Mouse (Mus musculus) limb, embryonic 13.5 days (tissue): Measurements from ENCODE around the gene Hist1h1d. TPM values are rescaled to one million over a fixed set of nuclear protein-coding genes. Genes with fewer than 3 reads are reported as not detected.
"Not testable (repeated sequence)": the region's sequence is repeated elsewhere in the genome, so short reads cannot be mapped to it uniquely, and the experiment has no call there.

Experiments
- ATAC-seq: fragments of 200-750 bp; cut with Nextera tagmentation; 2 replicates; pipeline ENCODE4 v1.8.0; 2017; ENCODE audit warnings: low read depth, moderate number of reproducible peaks, moderate TSS enrichment; ENCODE audit not compliant: low FRiP score
- H3K27ac ChIP-seq: fragments of 300-500 bp; sonication (generic); 2 replicates; pipeline ENCODE4 v1.5.1; 2015; ENCODE audit warnings: inconsistent platforms, mild to moderate bottlenecking, moderate library complexity
- H3K27me3 ChIP-seq: fragments of 300-500 bp; sonication (generic); 2 replicates; pipeline ENCODE4 v1.6.1; 2015; ENCODE audit warnings: mild to moderate bottlenecking, inconsistent platforms
- H3K36me3 ChIP-seq: fragments of 300-500 bp; sonication (generic); 2 replicates; pipeline ENCODE4 v1.6.1; 2015; ENCODE audit warnings: inconsistent platforms, mild to moderate bottlenecking, moderate library complexity
- H3K4me1 ChIP-seq: fragments of 300-500 bp; sonication (generic); 2 replicates; pipeline ENCODE4 v1.6.1; 2015; ENCODE audit warnings: inconsistent platforms
- H3K4me2 ChIP-seq: fragments of 300-500 bp; sonication (generic); replicated peaks from 2 replicates; pipeline ENCODE4 v1.6.1; 2015; ENCODE audit warnings: inconsistent platforms, mild to moderate bottlenecking, moderate library complexity
- H3K4me3 ChIP-seq: fragments of 300-500 bp; sonication (generic); 2 replicates; pipeline ENCODE4 v1.5.1; 2015; ENCODE audit warnings: moderate library complexity, mild to moderate bottlenecking, inconsistent platforms
- H3K9ac ChIP-seq: fragments of 300-500 bp; sonication (generic); 2 replicates; pipeline ENCODE4 v1.6.1; 2015; ENCODE audit warnings: mild to moderate bottlenecking, inconsistent platforms
- H3K9me3 ChIP-seq: fragments of 300-500 bp; sonication (generic); 2 replicates; pipeline ENCODE4 v1.6.1; 2016; ENCODE audit warnings: inconsistent platforms
- WGBS: fragments of 180-500 bp; shearing (Covaris S2); methylation state at CpG from one replicate; pipeline ENCODE4 v1.1.7; 2015; 5-methylcytosine and 5-hydroxymethylcytosine counted together
- polyA plus RNA-seq: library from polyadenylated mRNA; unstranded; fragments of >200 nt; fragmentation: Nextera tagmentation; extraction: Ambion mirVana; gene quantifications from 2 replicates; pipeline ENCODE4 v1.2.1, GENCODE M21; 2015

Gene Hist1h1d
- polyA plus RNA-seq, 1 experiment from 2014 or later: 0.46 TPM

GRCm38 (mm10) chr13:23581408-23582218 is 28.6 kb downstream of the Hist1h1d start, which contains the start of gene Hist1h4d:
Gene Hist1h4d, plus strand, starts transcription at chr13:23581598.
- peak; percentile 90 for ATAC-seq
- Histone ChIP-seq H3K4me3 (peak within 1 kb of the TSS; percentile 58), H3K27ac (peak within 1 kb of the TSS; percentile 92), H3K9ac (peak within 1 kb of the TSS; percentile 79), H3K27me3 (no peaks in the 10 kb centered on the region), H3K9me3 (no peaks in the 10 kb centered on the region), H3K4me1 (peaks cover 42% of the 10 kb centered on the region), H3K4me2 (peak within 1 kb of the TSS; percentile 87), H3K36me3 (no peaks in the 10 kb centered on the region)
- under 1% methylated on average over 43 of the region's 43 CpGs for WGBS

GRCm38 (mm10) chr13:23582219-23583056 is 29.4 kb downstream of the Hist1h1d start:
- no peak for ATAC-seq
- 11% methylated on average over 6 of the region's 6 CpGs for WGBS
- H3K27me3 ChIP-seq: no peaks in the 10 kb centered on the region
- peak overlapping the region; percentile 58 for H3K4me3 ChIP-seq
- no peaks in the 10 kb centered on the region for H3K36me3 ChIP-seq
- H3K9me3 ChIP-seq: no peaks in the 10 kb centered on the region
- peak overlapping the region; percentile 87 for H3K4me2 ChIP-seq
- peaks cover 37% of the 10 kb centered on the region for H3K4me1 ChIP-seq
- peak overlapping the region; percentile 79 for H3K9ac ChIP-seq
- H3K27ac ChIP-seq: peak overlapping the region; percentile 92

- no peaks in the 10 kb centered on the region for H3K27me3 ChIP-seq
- H3K36me3 ChIP-seq: no peaks in the 10 kb centered on the region
- peak overlapping the region; percentile 19; the same call in 1 of the 2 replicates for H3K4me3 ChIP-seq
- H3K9ac ChIP-seq: 0 out of 2 replicates have a peak overlapping the region, but pooled peaks have one; percentile 19
- no peaks in the 10 kb centered on the region for H3K9me3 ChIP-seq
- peaks cover 37% of the 10 kb centered on the region for H3K4me1 ChIP-seq
- peak overlapping the region; percentile 92 for H3K27ac ChIP-seq
- peak overlapping the region; percentile 87 for H3K4me2 ChIP-seq
- no peak for ATAC-seq
Measured at GRCm38 (mm10) chr13:23583387-23584068, 30.5 kb downstream of the Hist1h1d start.

GRCm38 (mm10) chr13:23584331-23584730 is 31.3 kb downstream of the Hist1h1d start:
- Histone ChIP-seq H3K9me3 (no peaks in the 10 kb centered on the region), H3K27ac (peak overlapping the region; percentile 92), H3K4me3 (peak overlapping the region; percentile 48), H3K9ac (peak overlapping the region; percentile 72), H3K4me1 (peaks cover 37% of the 10 kb centered on the region), H3K27me3 (no peaks in the 10 kb centered on the region), H3K4me2 (peak overlapping the region; percentile 80), H3K36me3 (no peaks in the 10 kb centered on the region)
- no peak for ATAC-seq

- H3K27me3 ChIP-seq: no peaks in the 10 kb centered on the region
- under 1% methylated on average over 21 of the region's 21 CpGs for WGBS
- peak overlapping the region; percentile 80 for H3K4me2 ChIP-seq
- no peaks in the 10 kb centered on the region for H3K36me3 ChIP-seq
- peak overlapping the region; percentile 48 for H3K4me3 ChIP-seq
- peaks cover 37% of the 10 kb centered on the region for H3K4me1 ChIP-seq
- H3K9me3 ChIP-seq: no peaks in the 10 kb centered on the region
- H3K27ac ChIP-seq: peak overlapping the region; percentile 92
- no peak for ATAC-seq
- H3K9ac ChIP-seq: peak overlapping the region; percentile 72
Measured at GRCm38 (mm10) chr13:23585029-23585441, 32.0 kb downstream of the Hist1h1d start.

GRCm38 (mm10) chr13:23585442-23586098 is 32.5 kb downstream of the Hist1h1d start:
- H3K36me3 ChIP-seq, H3K9me3 ChIP-seq, H3K27me3 ChIP-seq: not testable (repeated sequence)
- Histone ChIP-seq H3K4me2 (peak overlapping the region; percentile 80), H3K4me3 (peak overlapping the region; percentile 48), H3K9ac (peak overlapping the region; percentile 72), H3K27ac (peak overlapping the region; percentile 92), H3K4me1 (peaks cover 37% of the 10 kb centered on the region)
- peak; percentile 91 for ATAC-seq
- WGBS: under 1% methylated on average over 28 of the region's 36 CpGs

GRCm38 (mm10) chr13:23586099-23586939 is 33.3 kb downstream of the Hist1h1d start:
- H3K36me3 ChIP-seq: no peaks in the 10 kb centered on the region
- WGBS: 2% methylated on average over 22 of the region's 22 CpGs
- H3K27ac ChIP-seq: peak overlapping the region; percentile 94
- no peak for ATAC-seq
- H3K9me3 ChIP-seq: no peaks in the 10 kb centered on the region
- H3K9ac ChIP-seq: peak overlapping the region; percentile 62
- H3K4me3 ChIP-seq: peak overlapping the region; percentile 48
- H3K4me2 ChIP-seq: peak overlapping the region; percentile 67
- no peaks in the 10 kb centered on the region for H3K27me3 ChIP-seq
- peaks cover 32% of the 10 kb centered on the region for H3K4me1 ChIP-seq

GRCm38 (mm10) chr13:23586940-23587225 is 33.8 kb downstream of the Hist1h1d start:
- no peaks in the 10 kb centered on the region for H3K36me3 ChIP-seq
- ATAC-seq: no peak
- no peaks in the 10 kb centered on the region for H3K27me3 ChIP-seq
- peak overlapping the region; percentile 62 for H3K9ac ChIP-seq
- H3K4me1 ChIP-seq: peaks cover 31% of the 10 kb centered on the region
- 0% methylated on average over 1 of the region's 1 CpGs for WGBS
- H3K4me3 ChIP-seq: peak overlapping the region; percentile 38
- peak overlapping the region; percentile 67 for H3K4me2 ChIP-seq
- peak overlapping the region; percentile 94 for H3K27ac ChIP-seq
- H3K9me3 ChIP-seq: no peaks in the 10 kb centered on the region

GRCm38 (mm10) chr13:23591206-23591605 is 38.1 kb downstream of the Hist1h1d start:
- H3K9me3 ChIP-seq: no peaks in the 10 kb centered on the region
- H3K27me3 ChIP-seq: no peaks in the 10 kb centered on the region
- peaks cover 13% of the 10 kb centered on the region for H3K4me1 ChIP-seq
- H3K27ac ChIP-seq: no peak overlapping the region
- no peak overlapping the region for H3K4me2 ChIP-seq
- no peaks in the 10 kb centered on the region for H3K36me3 ChIP-seq
- 90% methylated on average over 7 of the region's 7 CpGs for WGBS
- H3K9ac ChIP-seq: no peak overlapping the region
- no peak overlapping the region for H3K4me3 ChIP-seq
- no peak for ATAC-seq

GRCm38 (mm10) chr13:23591886-23592285 is 38.8 kb downstream of the Hist1h1d start:
- WGBS: 80% methylated on average over 7 of the region's 7 CpGs
- not testable (repeated sequence) for H3K36me3 ChIP-seq

GRCm38 (mm10) chr13:23592614-23593013 is 39.6 kb downstream of the Hist1h1d start:
- 0 out of 2 replicates have a peak overlapping the region, but pooled peaks have one; percentile 22 for H3K27ac ChIP-seq
- ATAC-seq: no peak
- 45% methylated on average over 7 of the region's 7 CpGs for WGBS

More at GRCm38 (mm10) chr13:23591886-23592285, 38.8 kb downstream of the Hist1h1d start:
- H3K4me2 ChIP-seq, H3K4me3 ChIP-seq, H3K27ac ChIP-seq, H3K9ac ChIP-seq, H3K9me3 ChIP-seq, ATAC-seq, H3K27me3 ChIP-seq, H3K4me1 ChIP-seq: not testable (repeated sequence)

More at GRCm38 (mm10) chr13:23592614-23593013, 39.6 kb downstream of the Hist1h1d start:
- H3K4me2 ChIP-seq: no peak overlapping the region
- H3K27me3 ChIP-seq: no peaks in the 10 kb centered on the region
- H3K36me3 ChIP-seq: no peaks in the 10 kb centered on the region
- H3K9ac ChIP-seq: no peak overlapping the region
- no peaks in the 10 kb centered on the region for H3K9me3 ChIP-seq
- H3K4me3 ChIP-seq: no peak overlapping the region
- peaks cover 8% of the 10 kb centered on the region for H3K4me1 ChIP-seq
